32 mouse cellular contexts compared by ENCODE assay signal in genomic region chr6:88033504-88033903, GRCm38 (mm10). TPM values are rescaled to one million over a fixed set of nuclear protein-coding genes. Genes with fewer than 3 reads are reported as not detected.
DNase-seq lines count a peak whose midpoint lies in the region; ATAC-seq and TF ChIP-seq lines count a peak whose summit lies in the region.
"Had no signal": no experiment of that assay in that cellular context is flagged by ENCODE, and none has a peak within 500 bp of the region (broad histone marks: within the 10 kb centered on the region; RNA-seq: fewer than 3 reads in every experiment).

No protein-coding gene starts in this region.

- DNase-seq in liver, postnatal 0 days, result no peak
- DNase-seq in liver, result no peak
- DNase-seq in c-Kit-positive CD71-negative TER-119-negative erythroid progenitor cells, embryonic 14.5 days (ENCODE audit: low read depth), result peak; percentile 14
- DNase-seq in midbrain, postnatal 0 days (ENCODE audit: low spot score), result no peak
- no peak for DNase-seq in left cerebral cortex, adult 2 months (ENCODE audit: extremely low spot score in 1 of 2, low spot score in 2 of 2)
- no peak for DNase-seq in embryonic facial prominence, embryonic 10.5 days (ENCODE audit: low spot score)
- DNase-seq: adrenal gland, adult 2 months; cerebellum, adult 11 months; cerebellum, adult 9-10 months; gastrocnemius, postnatal 14 days; heart, postnatal 36 days; kidney, adult 8-10 months; kidney, postnatal 4 days; lung, adult 18-20 months; lung, postnatal 4 days; retina, postnatal 1 day; right cerebral cortex, postnatal 25 days; spleen, adult 18-20 months; thymus, postnatal 4 days had no signal

- no peaks in the 10 kb centered on the region for H3K27me3 ChIP-seq in liver, postnatal 0 days (ENCODE audit: insufficient read depth, low read length)
- H3K27me3 ChIP-seq in midbrain, postnatal 0 days (ENCODE audit: insufficient read depth, low read length), result no peaks in the 10 kb centered on the region
- H3K27me3 ChIP-seq in embryonic facial prominence, embryonic 10.5 days (replicated peaks; ENCODE audit: low read depth, poor library complexity, severe bottlenecking), result no peaks in the 10 kb centered on the region
- H3K27me3 ChIP-seq: hindbrain, embryonic 13.5 days; midbrain, embryonic 15.5 days; neural tube, embryonic 13.5 days had no signal

- no peak overlapping the region for H3K4me3 ChIP-seq in liver, postnatal 0 days (ENCODE audit: low read depth, low read length)
- H3K4me3 ChIP-seq in midbrain, postnatal 0 days (ENCODE audit: low read depth, low read length), result no peak overlapping the region
- H3K4me3 ChIP-seq in left cerebral cortex, adult 2 months, result no peak overlapping the region
- no peak overlapping the region for H3K4me3 ChIP-seq in embryonic facial prominence, embryonic 10.5 days
- H3K4me3 ChIP-seq: erythroblast, embryonic 14.5 days; hindbrain, embryonic 13.5 days; midbrain, embryonic 10.5 days; midbrain, embryonic 15.5 days; neural tube, embryonic 13.5 days had no signal

- 0 out of 2 replicates have a peak overlapping the region, but pooled peaks have one; percentile 7 for H3K27ac ChIP-seq in liver, postnatal 0 days (ENCODE audit: low read depth)
- H3K27ac ChIP-seq in midbrain, postnatal 0 days (ENCODE audit: low read depth, low read length), result no peak overlapping the region
- H3K27ac ChIP-seq in left cerebral cortex, adult 2 months, result no peak overlapping the region
- H3K27ac ChIP-seq in embryonic facial prominence, embryonic 10.5 days (replicated peaks), result no peak overlapping the region
- H3K27ac ChIP-seq: hindbrain, embryonic 13.5 days; kidney, postnatal 0 days; midbrain, embryonic 10.5 days; midbrain, embryonic 15.5 days; neural tube, embryonic 13.5 days had no signal

- no peak for TF ChIP-seq EP300 in liver, postnatal 0 days (IDR thresholded peaks at IDR 0.05; ENCODE audit: low read depth)

- peaks cover 11% of the 10 kb centered on the region for H3K4me1 ChIP-seq in liver, postnatal 0 days (ENCODE audit: insufficient read depth)
- no peaks in the 10 kb centered on the region for H3K4me1 ChIP-seq in midbrain, postnatal 0 days (ENCODE audit: insufficient read depth, low read length)
- H3K4me1 ChIP-seq in embryonic facial prominence, embryonic 10.5 days, result no peaks in the 10 kb centered on the region
- H3K4me1 ChIP-seq: midbrain, embryonic 10.5 days; neural tube, embryonic 13.5 days had no signal

- H3K9ac ChIP-seq in liver, postnatal 0 days (replicated peaks), result no peak overlapping the region
- H3K9ac ChIP-seq in midbrain, postnatal 0 days (replicated peaks; ENCODE audit: low read length, poor library complexity, severe bottlenecking), result no peak overlapping the region
- H3K9ac ChIP-seq: hindbrain, embryonic 13.5 days; midbrain, embryonic 15.5 days; neural tube, embryonic 13.5 days had no signal

- no peak for ATAC-seq in liver, postnatal 0 days
- peak; percentile 84 for ATAC-seq in megakaryocyte progenitor cell, adult 5-6 weeks (replicated peaks; ENCODE audit: poor library complexity)
- ATAC-seq in midbrain, postnatal 0 days (ENCODE audit: low FRiP score), result no peak
- ATAC-seq: activated CD4-positive, CD25-positive, alpha-beta regulatory T cell, adult 4 months; forebrain, embryonic 16.5 days; intestine, embryonic 16.5 days; lung, postnatal 0 days; midbrain, embryonic 15.5 days had no signal

- TF ChIP-seq CTCF in liver, postnatal 0 days (IDR thresholded peaks at IDR 0.05; ENCODE audit: low read depth), result no peak
- no peak for TF ChIP-seq CTCF in midbrain, postnatal 0 days (IDR thresholded peaks at IDR 0.05)
- no peak for TF ChIP-seq CTCF in left cerebral cortex, adult 2 months (IDR thresholded peaks at IDR 0.05)

- H3K4me2 ChIP-seq in liver, postnatal 0 days (ENCODE audit: low read depth, low read length), result no peak overlapping the region
- no peak overlapping the region for H3K4me2 ChIP-seq in midbrain, postnatal 0 days (ENCODE audit: low read depth, low read length, poor library complexity, severe bottlenecking)
- H3K4me2 ChIP-seq: heart, embryonic 11.5 days; hindbrain, embryonic 13.5 days; liver, embryonic 11.5 days; midbrain, embryonic 15.5 days; neural tube, embryonic 13.5 days had no signal

- no peaks in the 10 kb centered on the region for H3K9me3 ChIP-seq in liver, postnatal 0 days (ENCODE audit: low read length)
- H3K9me3 ChIP-seq in midbrain, postnatal 0 days (ENCODE audit: low read length), result no peaks in the 10 kb centered on the region
- no peaks in the 10 kb centered on the region for H3K9me3 ChIP-seq in embryonic facial prominence, embryonic 10.5 days
- H3K9me3 ChIP-seq: hindbrain, embryonic 13.5 days; midbrain, embryonic 10.5 days; midbrain, embryonic 15.5 days; neural tube, embryonic 13.5 days had no signal

- intact Hi-C loops in left cerebral cortex, adult 2 months (cut with DNase I), result no loop called here

- WGBS in liver, postnatal 0 days (ENCODE audit: insufficient replicate concordance), result 70% methylated on average over 3 of the region's 3 CpGs
- WGBS in midbrain, postnatal 0 days, result 94% methylated on average over 3 of the region's 3 CpGs
- 95% methylated on average over 3 of the region's 3 CpGs for WGBS in embryonic facial prominence, embryonic 10.5 days

- peaks cover 21% of the 10 kb centered on the region for H3K36me3 ChIP-seq in liver, postnatal 0 days (replicated peaks; ENCODE audit: insufficient read depth, low read length)
- H3K36me3 ChIP-seq in midbrain, postnatal 0 days (ENCODE audit: insufficient read depth, low read length), result no peaks in the 10 kb centered on the region
- peaks cover 71% of the 10 kb centered on the region for H3K36me3 ChIP-seq in embryonic facial prominence, embryonic 10.5 days (replicated peaks)

RNA-seq across cellular contexts. Expression of gene Rab7, which starts 11.6 kb away (rescaled TPM):
- 110 and 111 TPM in 2 replicates for polyA plus RNA-seq in liver, postnatal 0 days (2015; fragmentation: Nextera tagmentation; extraction: Ambion mirVana)
- total RNA-seq in megakaryocyte progenitor cell, adult 5-6 weeks (2015), result 262 and 265 TPM in 2 replicates
- total RNA-seq in megakaryocyte progenitor cell, adult 5-6 weeks (2017), result 76.2 and 93.7 TPM in 2 replicates
- 87.5 and 103 TPM in 2 replicates for total RNA-seq in midbrain, postnatal 0 days (2014; rRNA removed)
- polyA plus RNA-seq in midbrain, postnatal 0 days (2015; fragmentation: Nextera tagmentation; extraction: Ambion mirVana), result 356 and 379 TPM in 2 replicates
- 100 to 1,000 TPM; 314 to 317 TPM for total RNA-seq in left cerebral cortex, adult 2 months (2021)
- 206 and 207 TPM in 2 replicates for polyA plus RNA-seq in embryonic facial prominence, embryonic 10.5 days (2016; fragmentation: Nextera tagmentation; extraction: Ambion mirVana)

RNA-seq across cellular contexts. Expression of gene Rpn1, which starts 50.8 kb away (rescaled TPM):
- 102 and 112 TPM in 2 replicates for polyA plus RNA-seq in liver, postnatal 0 days (2015; fragmentation: Nextera tagmentation; extraction: Ambion mirVana)
- total RNA-seq in megakaryocyte progenitor cell, adult 5-6 weeks (2015), result 200 and 205 TPM in 2 replicates
- 385 and 395 TPM in 2 replicates for total RNA-seq in megakaryocyte progenitor cell, adult 5-6 weeks (2017)
- total RNA-seq in midbrain, postnatal 0 days (2014; rRNA removed), result 196 and 198 TPM in 2 replicates
- 252 and 261 TPM in 2 replicates for polyA plus RNA-seq in midbrain, postnatal 0 days (2015; fragmentation: Nextera tagmentation; extraction: Ambion mirVana)
- total RNA-seq in left cerebral cortex, adult 2 months (2021), result 100 to 1,000 TPM; 172 to 184 TPM
- 302 and 327 TPM in 2 replicates for polyA plus RNA-seq in embryonic facial prominence, embryonic 10.5 days (2016; fragmentation: Nextera tagmentation; extraction: Ambion mirVana)

RNA-seq across cellular contexts. Expression of gene H1fx, which starts 52.1 kb away (rescaled TPM):
- polyA plus RNA-seq in liver, postnatal 0 days (2015; fragmentation: Nextera tagmentation; extraction: Ambion mirVana), result 2.0 and 2.5 TPM in 2 replicates
- total RNA-seq in megakaryocyte progenitor cell, adult 5-6 weeks (2015), result 2.4 and 2.8 TPM in 2 replicates
- 0.68 and 1.7 TPM in 2 replicates for total RNA-seq in megakaryocyte progenitor cell, adult 5-6 weeks (2017)
- 22.7 and 31.8 TPM in 2 replicates for total RNA-seq in midbrain, postnatal 0 days (2014; rRNA removed)
- 42.8 and 52.8 TPM in 2 replicates for polyA plus RNA-seq in midbrain, postnatal 0 days (2015; fragmentation: Nextera tagmentation; extraction: Ambion mirVana)
- total RNA-seq in left cerebral cortex, adult 2 months (2021), result 10 to 100 TPM; 56.4 to 66.3 TPM
- 29.2 and 35.8 TPM in 2 replicates for polyA plus RNA-seq in embryonic facial prominence, embryonic 10.5 days (2016; fragmentation: Nextera tagmentation; extraction: Ambion mirVana)
- polyA plus RNA-seq: activated CD4-positive, CD25-positive, alpha-beta regulatory T cell, adult 4 months had no signal
